Mouse (Mus musculus) megakaryocyte progenitor cell, adult 5-6 weeks (primary cell): ENCODE results near the gene Cdkl4. TPM values are rescaled to one million over a fixed set of nuclear protein-coding genes. Genes with fewer than 3 reads are reported as not detected.

Experiments used
- ATAC-seq: replicated peaks from 2 replicates; pipeline ENCODE4 v1.8.0; 2016; ENCODE audit warnings: mild to moderate bottlenecking, moderate TSS enrichment, inconsistent platforms; ENCODE audit not compliant: poor library complexity
- total RNA-seq, 2 experiments: library from RNA; stranded (forward) in 1 of 2; stranded (reverse) in 1 of 2; fragments of 157-497, 149-512 nt in 1 of 2; fragments of 200-1000 nt in 1 of 2; gene quantifications; 2 replicates each; pipeline versions ENCODE4 v1.2.3 to v1.2.4; 2015 to 2017

Gene Cdkl4
- total RNA-seq, 2 experiments from 2014 or later = 0.47 to 0.75 TPM

DNA sequence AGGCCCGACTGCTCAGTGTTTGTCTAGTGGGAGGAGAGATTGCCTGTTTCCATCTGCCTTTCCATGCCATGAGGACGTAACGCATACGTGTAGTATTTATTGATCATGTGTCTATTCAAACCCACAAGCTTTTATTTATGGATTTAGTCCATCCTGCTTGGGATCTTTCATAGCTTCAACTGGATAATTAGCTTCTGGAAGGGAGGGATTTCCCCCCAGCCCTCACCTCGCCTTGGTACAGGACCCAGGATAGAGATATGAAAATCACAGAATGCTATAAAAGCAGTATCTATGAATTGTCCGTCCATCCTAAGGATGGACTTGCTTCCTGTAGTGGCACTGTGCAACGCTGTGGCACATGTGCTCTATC is 96.8 kb downstream of the Cdkl4 start:
- ATAC-seq = no peak

GRCm38 (mm10) chr17:80480031-80480854 is 97.4 kb downstream of the Cdkl4 start, which contains the start of gene Sos1:
Gene Sos1, minus strand, starts transcription at chr17:80480453.
- ATAC-seq = peak; percentile 56

DNA sequence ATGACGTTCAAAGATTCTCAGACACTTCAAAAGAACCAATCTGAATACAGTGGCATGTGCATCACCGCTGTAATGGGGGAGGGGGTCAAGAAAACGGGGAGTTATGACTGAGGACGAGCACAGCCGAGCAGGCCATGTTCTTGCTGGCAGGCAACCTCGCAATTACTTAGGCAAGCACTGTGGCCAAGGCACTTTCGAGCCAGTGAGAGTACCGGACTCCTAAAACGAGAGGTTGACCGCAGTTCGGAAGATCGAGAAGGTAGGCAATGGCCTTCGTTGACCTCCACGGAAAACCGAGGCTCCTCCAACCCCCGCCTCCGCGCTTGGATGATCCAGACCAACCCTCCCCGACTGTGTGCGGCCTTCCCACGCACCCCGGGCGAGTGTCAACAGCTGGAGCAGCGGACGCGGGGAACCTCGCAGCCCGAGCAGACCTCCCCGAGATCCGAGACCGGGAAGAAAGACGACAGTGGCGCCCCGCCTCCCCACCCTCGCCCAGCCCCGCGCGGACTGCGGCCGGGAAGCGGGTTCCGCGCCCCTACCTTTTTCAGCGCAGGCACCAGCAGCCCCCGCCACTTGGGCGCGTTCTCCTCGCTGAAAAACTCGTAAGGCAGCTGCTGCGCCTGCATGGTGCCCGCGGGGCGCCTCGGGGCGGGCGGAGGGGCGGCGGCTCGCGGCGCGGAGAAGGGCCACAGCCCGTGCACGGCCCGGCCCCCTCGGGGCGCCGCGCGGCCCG is 98.2 kb downstream of the Cdkl4 start:
- ATAC-seq = peak; percentile 27

DNA sequence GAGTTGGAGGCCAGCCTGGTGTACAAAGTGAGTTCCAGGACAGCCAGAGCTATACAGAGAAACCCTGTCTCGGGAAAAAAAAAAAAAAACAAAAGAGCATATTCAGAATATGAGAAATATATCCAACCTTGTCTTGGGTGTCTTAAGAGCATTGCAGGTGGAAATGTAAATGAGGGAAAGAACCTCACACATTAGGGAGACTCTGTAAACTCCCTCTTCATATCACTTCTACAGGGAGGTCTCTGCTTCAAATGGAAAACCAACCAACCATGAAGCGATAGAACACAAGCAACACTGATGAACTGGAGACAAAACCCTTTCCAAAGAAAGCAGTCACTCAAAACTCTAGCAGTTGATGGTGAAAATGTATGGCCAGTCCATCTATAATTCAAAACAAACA is 99.9 kb downstream of the Cdkl4 start:
- ATAC-seq = no peak

DNA sequence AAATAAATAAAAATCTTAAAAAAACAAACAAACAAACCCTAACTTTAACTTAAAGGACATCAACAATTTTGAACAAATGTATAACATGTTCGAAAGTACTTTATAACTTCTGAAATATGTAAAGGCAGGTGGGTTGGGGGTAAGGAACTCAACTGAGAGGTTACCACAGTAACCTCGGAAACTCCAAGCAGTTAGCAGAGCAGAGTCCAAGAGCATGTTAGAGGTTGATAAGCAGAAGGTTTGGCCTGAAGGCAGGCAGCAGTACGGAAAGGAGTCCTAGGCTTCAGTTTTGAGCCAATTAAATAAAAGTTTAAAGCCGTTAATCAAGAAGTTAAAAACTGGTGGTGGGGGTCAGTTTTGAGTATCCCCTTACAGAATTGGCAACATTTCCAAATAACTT is 101.1 kb downstream of the Cdkl4 start:
- peak; percentile 66 for ATAC-seq

Other genes starting within 250 kb of the Cdkl4 start
- gene Gm10190, start 204.3 kb downstream of the Cdkl4 start, total RNA-seq (2015) = not detected in 2 replicates
- not detected in 2 replicates for gene Gm10190, start 204.3 kb downstream of the Cdkl4 start, total RNA-seq (2017)
- gene Sos1, start 97.4 kb downstream of the Cdkl4 start, total RNA-seq (2015) = 21.1 and 22.9 TPM in 2 replicates
- 5.7 and 9.0 TPM in 2 replicates for gene Sos1, start 97.4 kb downstream of the Cdkl4 start, total RNA-seq (2017)
- 8.4 and 10.0 TPM in 2 replicates for gene Map4k3, start 150.7 kb upstream of the Cdkl4 start, total RNA-seq (2015)
- gene Map4k3, start 150.7 kb upstream of the Cdkl4 start, total RNA-seq (2017) = 8.0 and 8.7 TPM in 2 replicates